Mouse (Mus musculus) midbrain, embryonic 14.5 days (tissue): ENCODE results near the gene Mars2. TPM values are rescaled to one million over a fixed set of nuclear protein-coding genes. Genes with fewer than 3 reads are reported as not detected.

Source experiments
- ATAC-seq: fragments of 200-750 bp; cut with Nextera tagmentation; 2 replicates; pipeline ENCODE4 v1.8.0; 2017; ENCODE audit warnings: moderate number of reproducible peaks, moderate library complexity; ENCODE audit not compliant: low FRiP score, low TSS enrichment
- DNase-seq: peaks from one replicate; pipeline ENCODE4 v3.0.0-alpha.2; 2015
- H3K27ac ChIP-seq: fragments of 300-500 bp; sonication (generic); replicated peaks from 2 replicates; pipeline ENCODE4 v1.5.1; 2014; ENCODE audit warnings: mild to moderate bottlenecking, low read depth, low read length, moderate library complexity
- H3K27me3 ChIP-seq: fragments of 300-500 bp; sonication (generic); 2 replicates; pipeline ENCODE4 v1.6.1; 2014; ENCODE audit warnings: low read length, control low read depth, mixed read lengths; ENCODE audit not compliant: control insufficient read depth, insufficient read depth
- H3K36me3 ChIP-seq: fragments of 300-500 bp; sonication (generic); 2 replicates; pipeline ENCODE4 v1.6.1; 2014; ENCODE audit warnings: low read length, control low read depth; ENCODE audit not compliant: control insufficient read depth, insufficient read depth
- H3K4me1 ChIP-seq: fragments of 300-500 bp; sonication (generic); 2 replicates; pipeline ENCODE4 v1.6.1; 2014; ENCODE audit warnings: mild to moderate bottlenecking, antibody characterized with exemption, low read length, control low read depth; ENCODE audit not compliant: control insufficient read depth, insufficient read depth
- H3K4me2 ChIP-seq: fragments of 300-500 bp; sonication (generic); 2 replicates; pipeline ENCODE4 v1.6.1; 2014; ENCODE audit warnings: mild to moderate bottlenecking, low read length, moderate library complexity
- H3K4me3 ChIP-seq: fragments of 300-500 bp; sonication (generic); replicated peaks from 2 replicates; pipeline ENCODE4 v1.5.1; 2014; ENCODE audit warnings: low read depth, low read length
- H3K9ac ChIP-seq: fragments of 300-500 bp; sonication (generic); replicated peaks from 2 replicates; pipeline ENCODE4 v1.6.1; 2014; ENCODE audit warnings: mild to moderate bottlenecking, low read length, moderate library complexity
- H3K9me3 ChIP-seq: fragments of 300-500 bp; sonication (generic); 2 replicates; pipeline ENCODE4 v1.6.1; 2016; ENCODE audit warnings: low read length, control low read depth, mixed read lengths; ENCODE audit not compliant: control insufficient read depth
- WGBS: fragments of 180-500 bp; shearing (Covaris S2); extraction: QIAGEN DNeasy Blood & Tissue Kit; methylation state at CpG from one replicate; pipeline ENCODE4 v1.1.7; 2014; 5-methylcytosine and 5-hydroxymethylcytosine counted together
- polyA plus RNA-seq: library from polyadenylated mRNA; unstranded; fragments of >200 nt; fragmentation: Nextera tagmentation; extraction: Ambion mirVana; gene quantifications from 2 replicates; pipeline ENCODE4 v1.2.1, GENCODE M21; 2014

Gene Mars2
- polyA plus RNA-seq, 1 experiment from 2014 or later, result 4.4 TPM

- Histone ChIP-seq H3K9me3 (no peaks in the 10 kb centered on the region), H3K36me3 (no peaks in the 10 kb centered on the region), H3K4me1 (no peaks in the 10 kb centered on the region), H3K4me2 (no peak overlapping the region), H3K27me3 (no peaks in the 10 kb centered on the region), H3K27ac (no peak overlapping the region), H3K9ac (no peak overlapping the region), H3K4me3 (no peak overlapping the region)
- ATAC-seq (no peak), DNase-seq (no peak)
- WGBS, result 93% methylated on average over 6 of the region's 6 CpGs
These were observed 23.0 kb upstream of the Mars2 start for GRCm38 (mm10) chr1:55213936-55214335.

- 78% methylated on average over 11 of the region's 11 CpGs for WGBS
- no peak overlapping the region for H3K9ac ChIP-seq
- no peaks in the 10 kb centered on the region for H3K36me3 ChIP-seq
- ATAC-seq (no peak), DNase-seq (no peak)
- H3K27me3 ChIP-seq, result no peaks in the 10 kb centered on the region
- H3K9me3 ChIP-seq, result no peaks in the 10 kb centered on the region
- H3K4me2 ChIP-seq, result no peak overlapping the region
- H3K4me1 ChIP-seq, result no peaks in the 10 kb centered on the region
- no peak overlapping the region for H3K4me3 ChIP-seq
- H3K27ac ChIP-seq, result no peak overlapping the region
These were observed 21.7 kb upstream of the Mars2 start for GRCm38 (mm10) chr1:55215185-55215813.

GRCm38 (mm10) chr1:55217191-55217590 lies 19.8 kb upstream of the Mars2 start:
- H3K9ac ChIP-seq, result no peak overlapping the region
- no peak overlapping the region for H3K27ac ChIP-seq
- DNase-seq (no peak), ATAC-seq (no peak)
- no peaks in the 10 kb centered on the region for H3K36me3 ChIP-seq
- H3K4me3 ChIP-seq, result no peak overlapping the region
- H3K9me3 ChIP-seq, result no peaks in the 10 kb centered on the region
- H3K4me2 ChIP-seq, result no peak overlapping the region
- WGBS, result 80% methylated on average over 2 of the region's 2 CpGs
- no peaks in the 10 kb centered on the region for H3K4me1 ChIP-seq
- H3K27me3 ChIP-seq, result no peaks in the 10 kb centered on the region

GRCm38 (mm10) chr1:55221352-55221751 lies 15.6 kb upstream of the Mars2 start:
- no peak overlapping the region for H3K4me2 ChIP-seq
- DNase-seq (peak; percentile 44), ATAC-seq (no peak)
- no peaks in the 10 kb centered on the region for H3K4me1 ChIP-seq
- no peak overlapping the region for H3K27ac ChIP-seq
- no peaks in the 10 kb centered on the region for H3K9me3 ChIP-seq
- H3K36me3 ChIP-seq, result no peaks in the 10 kb centered on the region
- 60% methylated on average over 4 of the region's 4 CpGs for WGBS
- H3K27me3 ChIP-seq, result no peaks in the 10 kb centered on the region
- no peak overlapping the region for H3K4me3 ChIP-seq
- no peak overlapping the region for H3K9ac ChIP-seq

- Histone ChIP-seq H3K27ac (no peak overlapping the region), H3K27me3 (no peaks in the 10 kb centered on the region), H3K9ac (no peak overlapping the region), H3K4me1 (no peaks in the 10 kb centered on the region), H3K4me2 (no peak overlapping the region), H3K36me3 (no peaks in the 10 kb centered on the region), H3K9me3 (no peaks in the 10 kb centered on the region), H3K4me3 (no peak overlapping the region)
- DNase-seq (no peak), ATAC-seq (no peak)
- 87% methylated on average over 7 of the region's 7 CpGs for WGBS
These were observed 14.0 kb upstream of the Mars2 start for GRCm38 (mm10) chr1:55223026-55223425.

GRCm38 (mm10) chr1:55224111-55224510 lies 12.9 kb upstream of the Mars2 start:
- Histone ChIP-seq H3K4me1 (no peaks in the 10 kb centered on the region), H3K9me3 (no peaks in the 10 kb centered on the region), H3K27ac (no peak overlapping the region), H3K36me3 (no peaks in the 10 kb centered on the region), H3K4me2 (peak overlapping the region; percentile 55), H3K27me3 (no peaks in the 10 kb centered on the region), H3K4me3 (no peak overlapping the region; the same call in 1 of the 2 replicates), H3K9ac (no peak overlapping the region; the same call in 1 of the 2 replicates)
- 64% methylated on average over 11 of the region's 11 CpGs for WGBS
- peak; percentile 45 for DNase-seq
- ATAC-seq, result peak; percentile 35; the same call in 1 of the 2 replicates

GRCm38 (mm10) chr1:55225398-55225797 lies 11.6 kb upstream of the Mars2 start:
- peak overlapping the region; percentile 35 for H3K4me3 ChIP-seq
- peak overlapping the region; percentile 55 for H3K4me2 ChIP-seq
- no peaks in the 10 kb centered on the region for H3K36me3 ChIP-seq
- H3K4me1 ChIP-seq, result no peaks in the 10 kb centered on the region
- H3K9me3 ChIP-seq, result no peaks in the 10 kb centered on the region
- WGBS, result 47% methylated on average over 3 of the region's 3 CpGs
- H3K9ac ChIP-seq, result no peak overlapping the region
- DNase-seq, result peak; percentile 23
- no peak overlapping the region for H3K27ac ChIP-seq
- H3K27me3 ChIP-seq, result no peaks in the 10 kb centered on the region
- ATAC-seq, result no peak

GRCm38 (mm10) chr1:55226011-55226857 lies 10.7 kb upstream of the Mars2 start, which contains the start of gene Rftn2:
Gene Rftn2 (minus strand): TSS chr1:55226782.
- peak within 1 kb of the TSS; percentile 55 for H3K4me2 ChIP-seq
- peak within 1 kb of the TSS; percentile 35 for H3K4me3 ChIP-seq
- 2% methylated on average over 26 of the region's 26 CpGs for WGBS
- no peak within 1 kb of the TSS for H3K27ac ChIP-seq
- H3K4me1 ChIP-seq, result no peaks in the 10 kb centered on the region
- no peaks in the 10 kb centered on the region for H3K36me3 ChIP-seq
- no peaks in the 10 kb centered on the region for H3K9me3 ChIP-seq
- DNase-seq (peak; percentile 56), ATAC-seq (no peak)
- peak within 1 kb of the TSS; percentile 36; the same call in 1 of the 2 replicates for H3K9ac ChIP-seq
- H3K27me3 ChIP-seq, result no peaks in the 10 kb centered on the region
